Mouse (Mus musculus): ENCODE results near the gene Adamtsl4.

- TF ChIP-seq POLR2A (IDR thresholded peaks at IDR 0.05; ENCODE audit: control insufficient read depth, extremely low read depth, insufficient read depth, low read length, poor library complexity) (no peak), CTCF (IDR thresholded peaks at IDR 0.05; ENCODE audit: borderline replicate concordance, control insufficient read depth, extremely low read depth, insufficient read depth, low read length, poor library complexity) (no peak)
These were observed 25.6 kb downstream of the Adamtsl4 start for GRCm38 (mm10) chr3:95661945-95662715.

Measured in thymus, adult 2 months (tissue).